Mouse (Mus musculus) neural tube, embryonic 12.5 days (tissue): ENCODE data around the gene Hnmt. TPM values are rescaled to one million over a fixed set of nuclear protein-coding genes. Genes with fewer than 3 reads are reported as not detected.
"Not testable (repeated sequence)": the region's sequence is repeated elsewhere in the genome, so short reads cannot be mapped to it uniquely, and the experiment has no call there.

Experiments
- ATAC-seq: fragments of 200-750 bp; cut with Nextera tagmentation; 2 replicates; pipeline ENCODE4 v1.8.0; 2017; ENCODE audit warnings: low read depth, mild to moderate bottlenecking, moderate TSS enrichment, moderate library complexity; ENCODE audit not compliant: low FRiP score
- H3K27ac ChIP-seq: fragments of 300-500 bp; sonication (generic); 2 replicates; pipeline ENCODE4 v1.5.1; 2016
- H3K27me3 ChIP-seq: fragments of 300-500 bp; sonication (generic); replicated peaks from 2 replicates; pipeline ENCODE4 v1.6.1; 2016; ENCODE audit warnings: mild to moderate bottlenecking
- H3K36me3 ChIP-seq: fragments of 300-500 bp; sonication (generic); 2 replicates; pipeline ENCODE4 v1.6.1; 2016; ENCODE audit warnings: mild to moderate bottlenecking
- H3K4me1 ChIP-seq: fragments of 300-500 bp; sonication (generic); 2 replicates; pipeline ENCODE4 v1.6.1; 2016
- H3K4me2 ChIP-seq: fragments of 300-500 bp; sonication (generic); replicated peaks from 2 replicates; pipeline ENCODE4 v1.6.1; 2016; ENCODE audit warnings: mild to moderate bottlenecking
- H3K4me3 ChIP-seq: fragments of 300-500 bp; sonication (generic); 2 replicates; pipeline ENCODE4 v1.5.1; 2016
- H3K9ac ChIP-seq: fragments of 300-500 bp; sonication (generic); 2 replicates; pipeline ENCODE4 v1.6.1; 2016; ENCODE audit warnings: mild to moderate bottlenecking
- H3K9me3 ChIP-seq: fragments of 300-500 bp; sonication (generic); 2 replicates; pipeline ENCODE4 v1.6.1; 2016; ENCODE audit warnings: mild to moderate bottlenecking
- WGBS: fragments of 180-500 bp; shearing (Covaris S2); methylation state at CpG from one replicate; pipeline ENCODE4 v1.1.7; 2016; 5-methylcytosine and 5-hydroxymethylcytosine counted together
- polyA plus RNA-seq: library from polyadenylated mRNA; unstranded; fragments of >200 nt; fragmentation: Nextera tagmentation; extraction: Ambion mirVana; gene quantifications from 2 replicates; pipeline ENCODE4 v1.2.1, GENCODE M21; 2016

The Hnmt gene
- polyA plus RNA-seq, 1 experiment from 2014 or later: 0.93 TPM

GRCm38 (mm10) chr2:23998836-23999235, 50.4 kb downstream of the Hnmt start:
- WGBS: 83% methylated on average over 4 of the region's 4 CpGs
- no peak overlapping the region for H3K9ac ChIP-seq
- H3K9me3 ChIP-seq: no peaks in the 10 kb centered on the region
- H3K27me3 ChIP-seq: no peaks in the 10 kb centered on the region
- H3K4me1 ChIP-seq: no peaks in the 10 kb centered on the region
- no peak overlapping the region for H3K4me3 ChIP-seq
- H3K36me3 ChIP-seq: no peaks in the 10 kb centered on the region
- ATAC-seq: no peak
- H3K27ac ChIP-seq: no peak overlapping the region
- H3K4me2 ChIP-seq: no peak overlapping the region

- Histone ChIP-seq H3K27me3 (no peaks in the 10 kb centered on the region), H3K9ac (no peak overlapping the region), H3K36me3 (no peaks in the 10 kb centered on the region), H3K4me3 (no peak overlapping the region), H3K4me1 (no peaks in the 10 kb centered on the region), H3K27ac (no peak overlapping the region), H3K9me3 (no peaks in the 10 kb centered on the region), H3K4me2 (no peak overlapping the region)
- WGBS: 83% methylated on average over 2 of the region's 2 CpGs
- no peak for ATAC-seq
These were observed 52.4 kb downstream of the Hnmt start for GRCm38 (mm10) chr2:23996830-23997229.

- not testable (repeated sequence) for H3K9me3 ChIP-seq, H3K27me3 ChIP-seq, H3K4me1 ChIP-seq, H3K4me2 ChIP-seq, H3K36me3 ChIP-seq, ATAC-seq, H3K27ac ChIP-seq, H3K4me3 ChIP-seq, H3K9ac ChIP-seq
- 88% methylated on average over 9 of the region's 9 CpGs for WGBS
These were observed 59.1 kb downstream of the Hnmt start for GRCm38 (mm10) chr2:23990034-23990573.

- no peaks in the 10 kb centered on the region for H3K36me3 ChIP-seq
- H3K4me3 ChIP-seq: no peak overlapping the region
- H3K9ac ChIP-seq: no peak overlapping the region
- peak; percentile 85 for ATAC-seq
- H3K27me3 ChIP-seq: no peaks in the 10 kb centered on the region
- no peak overlapping the region for H3K4me2 ChIP-seq
- H3K4me1 ChIP-seq: no peaks in the 10 kb centered on the region
- H3K9me3 ChIP-seq: no peaks in the 10 kb centered on the region
- no peak overlapping the region for H3K27ac ChIP-seq
These were observed 61.9 kb downstream of the Hnmt start for GRCm38 (mm10) chr2:23987283-23987682.

GRCm38 (mm10) chr2:23983343-23983742, 65.9 kb downstream of the Hnmt start:
- no peak overlapping the region for H3K4me2 ChIP-seq
- H3K4me1 ChIP-seq: no peaks in the 10 kb centered on the region
- no peaks in the 10 kb centered on the region for H3K36me3 ChIP-seq
- no peak for ATAC-seq
- H3K9me3 ChIP-seq: no peaks in the 10 kb centered on the region
- no peaks in the 10 kb centered on the region for H3K27me3 ChIP-seq
- H3K27ac ChIP-seq: no peak overlapping the region
- H3K9ac ChIP-seq: no peak overlapping the region
- H3K4me3 ChIP-seq: no peak overlapping the region

- no peak overlapping the region for H3K27ac ChIP-seq
- no peaks in the 10 kb centered on the region for H3K9me3 ChIP-seq
- no peak overlapping the region for H3K4me2 ChIP-seq
- no peaks in the 10 kb centered on the region for H3K27me3 ChIP-seq
- 81% methylated on average over 1 of the region's 1 CpGs for WGBS
- no peak overlapping the region for H3K4me3 ChIP-seq
- ATAC-seq: no peak
- H3K9ac ChIP-seq: no peak overlapping the region
- no peaks in the 10 kb centered on the region for H3K4me1 ChIP-seq
- H3K36me3 ChIP-seq: no peaks in the 10 kb centered on the region
These were observed 66.3 kb downstream of the Hnmt start for GRCm38 (mm10) chr2:23982860-23983259.

GRCm38 (mm10) chr2:23960659-23961274, 88.4 kb downstream of the Hnmt start:
- not testable (repeated sequence) for H3K27ac ChIP-seq, H3K9me3 ChIP-seq, H3K27me3 ChIP-seq, H3K4me3 ChIP-seq, H3K36me3 ChIP-seq, H3K9ac ChIP-seq, ATAC-seq, H3K4me1 ChIP-seq, H3K4me2 ChIP-seq
- 97% methylated on average over 15 of the region's 15 CpGs for WGBS

Other genes starting within 250 kb of the Hnmt start
- gene Tbpl2, start 47.2 kb upstream of the Hnmt start, polyA plus RNA-seq: not detected in 2 replicates
- gene Il1f8, start 103.8 kb upstream of the Hnmt start, polyA plus RNA-seq: not detected in 2 replicates
- gene Il1f9, start 137.1 kb upstream of the Hnmt start, polyA plus RNA-seq: not detected in 2 replicates
- not detected in 2 replicates for gene Il1f6, start 166.0 kb upstream of the Hnmt start, polyA plus RNA-seq
- gene Il1f5, start 227.6 kb upstream of the Hnmt start, polyA plus RNA-seq: not detected in 2 replicates
- gene Il1f10, start 241.8 kb upstream of the Hnmt start, polyA plus RNA-seq: not detected in 2 replicates